Mouse (Mus musculus) kidney, adult 10 weeks (tissue): ENCODE measurements around the gene 2510002D24Rik. TPM values are rescaled to one million over a fixed set of nuclear protein-coding genes. Genes with fewer than 3 reads are reported as not detected.

ENCODE experiments used
- polyA plus RNA-seq: library from polyadenylated mRNA; stranded (reverse); fragments of 350-450 nt; fragmentation: Illumina TruSeq; extraction: RNeasy Lipid Tissue Mini Kit (QIAGEN cat#74804); gene quantifications from one replicate; pipeline ENCODE4 v1.2.3, GENCODE M21; 2014; ENCODE audit warnings: low read depth, low replicate concordance

Gene 2510002D24Rik
- polyA plus RNA-seq: 7.0 TPM

GRCm38 (mm10) chr16:18836468-18837208, at the start of gene 2510002D24Rik, which contains the start of gene Gm28539:
Gene 2510002D24Rik (plus strand): TSS chr16:18836578.
Gene Gm28539 (plus strand): TSS chr16:18836584.

GRCm38 (mm10) chr16:18811468-18812384, 24.7 kb upstream of the 2510002D24Rik start, which contains the start of the genes Ufd1 and Cdc45:
Gene Ufd1 (plus strand): TSS chr16:18811779.
Gene Cdc45 (minus strand): TSS chr16:18811987.

GRCm38 (mm10) chr16:18876442-18877308, 40.3 kb downstream of the 2510002D24Rik start, which contains the start of the genes Mrpl40 and Hira:
Gene Mrpl40 (minus strand): TSS chr16:18876862.
Gene Hira (plus strand): TSS chr16:18877037.

Other genes starting within 250 kb of the 2510002D24Rik start
- gene Tbx1, start 245.9 kb upstream of the 2510002D24Rik start, polyA plus RNA-seq: not detected
- gene Gp1bb, start 214.2 kb upstream of the 2510002D24Rik start, polyA plus RNA-seq: not detected
- not detected for gene Gm49601, start 210.2 kb upstream of the 2510002D24Rik start, polyA plus RNA-seq
- not detected for gene Sept5, start 206.6 kb upstream of the 2510002D24Rik start, polyA plus RNA-seq
- not detected for gene Cldn5, start 59.7 kb upstream of the 2510002D24Rik start, polyA plus RNA-seq
- 60.8 TPM for gene Ufd1, start 24.8 kb upstream of the 2510002D24Rik start, polyA plus RNA-seq
- gene Cdc45, start 24.6 kb upstream of the 2510002D24Rik start, polyA plus RNA-seq: 1.1 TPM
- not detected for gene Gm28539, start within 50 bp of the 2510002D24Rik start, polyA plus RNA-seq
- gene Mrpl40, start 40.3 kb downstream of the 2510002D24Rik start, polyA plus RNA-seq: 78.5 TPM
- 15.0 TPM for gene Hira, start 40.5 kb downstream of the 2510002D24Rik start, polyA plus RNA-seq